Mouse (Mus musculus) hindbrain, postnatal 0 days (tissue): ENCODE measurements around the gene Psph. TPM values are rescaled to one million over a fixed set of nuclear protein-coding genes. Genes with fewer than 3 reads are reported as not detected.
"Not testable (repeated sequence)": the region's sequence is repeated elsewhere in the genome, so short reads cannot be mapped to it uniquely, and the experiment has no call there.

Experiments used
- ATAC-seq: fragments of 200-750 bp; cut with Nextera tagmentation; 2 replicates; pipeline ENCODE4 v1.8.0; 2017; ENCODE audit warnings: mild to moderate bottlenecking, moderate TSS enrichment, moderate library complexity
- DNase-seq: peaks from one replicate; pipeline ENCODE4 v3.0.0-alpha.2; 2015; ENCODE audit warnings: low spot score
- H3K27ac ChIP-seq: fragments of 300-500 bp; sonication (generic); 2 replicates; pipeline ENCODE4 v1.5.1; 2014; ENCODE audit warnings: mild to moderate bottlenecking
- H3K27me3 ChIP-seq: fragments of 300-500 bp; sonication (generic); 2 replicates; pipeline ENCODE4 v1.6.1; 2014; ENCODE audit warnings: low read length, mixed read lengths; ENCODE audit not compliant: insufficient read depth
- H3K36me3 ChIP-seq: fragments of 300-500 bp; sonication (generic); 2 replicates; pipeline ENCODE4 v1.6.1; 2014; ENCODE audit warnings: low read length, mixed read lengths; ENCODE audit not compliant: insufficient read depth
- H3K4me1 ChIP-seq: fragments of 300-500 bp; sonication (generic); 2 replicates; pipeline ENCODE4 v1.6.1; 2014; ENCODE audit warnings: antibody characterized with exemption, low read length, mixed read lengths; ENCODE audit not compliant: insufficient read depth
- H3K4me2 ChIP-seq: fragments of 300-500 bp; sonication (generic); 2 replicates; pipeline ENCODE4 v1.6.1; 2014; ENCODE audit warnings: low read depth, mild to moderate bottlenecking, low read length, moderate library complexity, mixed read lengths
- H3K4me3 ChIP-seq: fragments of 300-500 bp; sonication (generic); 2 replicates; pipeline ENCODE4 v1.5.1; 2014; ENCODE audit warnings: low read length
- H3K9ac ChIP-seq: fragments of 300-500 bp; sonication (generic); replicated peaks from 2 replicates; pipeline ENCODE4 v1.6.1; 2014; ENCODE audit warnings: mild to moderate bottlenecking, low read length, moderate library complexity, mixed read lengths
- H3K9me3 ChIP-seq: fragments of 300-500 bp; sonication (generic); 2 replicates; pipeline ENCODE4 v1.6.1; 2016; ENCODE audit warnings: low read length, mixed read lengths
- CTCF ChIP-seq: IDR thresholded peaks from 2 replicates; pipeline ENCODE4 v1.5.1; 2016; ENCODE audit warnings: antibody characterized with exemption, control low read depth, low read depth
- WGBS: fragments of 180-500 bp; shearing (Covaris S2); extraction: QIAGEN DNeasy Blood & Tissue Kit; methylation state at CpG from one replicate; pipeline ENCODE4 v1.1.7; 2014; 5-methylcytosine and 5-hydroxymethylcytosine counted together
- polyA plus RNA-seq: library from polyadenylated mRNA; unstranded; fragments of >200 nt; fragmentation: Nextera tagmentation; extraction: Ambion mirVana; gene quantifications from 2 replicates; pipeline ENCODE4 v1.2.1, GENCODE M21; 2015
- total RNA-seq: library from RNA; depleted of rRNA; stranded (reverse); fragments of >200 nt; gene quantifications from 2 replicates; pipeline ENCODE4 v1.2.3, GENCODE M21; 2014

Gene Psph
- total and polyA plus RNA-seq, 2 experiments from 2014 or later = 28.3 to 55.3 TPM

GRCm38 (mm10) chr5:129780131-129780530 lies 7.1 kb downstream of the Psph start:
- no peaks in the 10 kb centered on the region for H3K36me3 ChIP-seq
- no peaks in the 10 kb centered on the region for H3K9me3 ChIP-seq
- DNase-seq = no peak
- no peaks in the 10 kb centered on the region for H3K27me3 ChIP-seq
- WGBS = 92% methylated on average over 3 of the region's 3 CpGs
- no peak overlapping the region for H3K9ac ChIP-seq
- H3K27ac ChIP-seq = no peak overlapping the region
- TF ChIP-seq CTCF = no peak
- H3K4me1 ChIP-seq = no peaks in the 10 kb centered on the region
- H3K4me2 ChIP-seq = no peak overlapping the region
- ATAC-seq = no peak
- no peak overlapping the region for H3K4me3 ChIP-seq

GRCm38 (mm10) chr5:129778996-129779716 lies 8.1 kb downstream of the Psph start:
- peak overlapping the region; percentile 53 for H3K4me3 ChIP-seq
- no peaks in the 10 kb centered on the region for H3K27me3 ChIP-seq
- peak overlapping the region; percentile 35 for H3K9ac ChIP-seq
- DNase-seq (peak; percentile 92), ATAC-seq (peak; percentile 93)
- H3K36me3 ChIP-seq = no peaks in the 10 kb centered on the region
- peak overlapping the region; percentile 72 for H3K4me2 ChIP-seq
- H3K9me3 ChIP-seq = no peaks in the 10 kb centered on the region
- H3K4me1 ChIP-seq = no peaks in the 10 kb centered on the region
- peak overlapping the region; percentile 56 for H3K27ac ChIP-seq
- WGBS = under 1% methylated on average over 32 of the region's 32 CpGs
- no peak for TF ChIP-seq CTCF

- peak overlapping the region; percentile 72 for H3K4me2 ChIP-seq
- H3K27me3 ChIP-seq = no peaks in the 10 kb centered on the region
- no peak for DNase-seq
- H3K36me3 ChIP-seq = no peaks in the 10 kb centered on the region
- H3K4me3 ChIP-seq = peak overlapping the region; percentile 53
- no peak for ATAC-seq
- no peak overlapping the region for H3K27ac ChIP-seq
- H3K9ac ChIP-seq = peak overlapping the region; percentile 35
- 36% methylated on average over 11 of the region's 11 CpGs for WGBS
- TF ChIP-seq CTCF = no peak
- no peaks in the 10 kb centered on the region for H3K9me3 ChIP-seq
- H3K4me1 ChIP-seq = no peaks in the 10 kb centered on the region
Observed at GRCm38 (mm10) chr5:129778348-129778995, 8.8 kb downstream of the Psph start.

- 83% methylated on average over 3 of the region's 3 CpGs for WGBS
- no peak overlapping the region for H3K4me3 ChIP-seq
- no peak for DNase-seq
- no peak overlapping the region for H3K9ac ChIP-seq
- H3K36me3 ChIP-seq = 0 out of 2 replicates have a peak, but pooled peaks cover 4% of the 10 kb centered on the region
- no peak for ATAC-seq
- H3K9me3 ChIP-seq = no peaks in the 10 kb centered on the region
- no peak overlapping the region for H3K4me2 ChIP-seq
- H3K4me1 ChIP-seq = no peaks in the 10 kb centered on the region
- no peak for TF ChIP-seq CTCF
- no peak overlapping the region for H3K27ac ChIP-seq
- no peaks in the 10 kb centered on the region for H3K27me3 ChIP-seq
Observed at GRCm38 (mm10) chr5:129774661-129775060, 12.6 kb downstream of the Psph start.

- H3K4me2 ChIP-seq, H3K9me3 ChIP-seq, DNase-seq, H3K4me3 ChIP-seq, H3K27ac ChIP-seq, H3K4me1 ChIP-seq, ATAC-seq, H3K27me3 ChIP-seq, H3K9ac ChIP-seq: not testable (repeated sequence)
- peaks cover 11% of the 10 kb centered on the region; the same call in 1 of the 2 replicates for H3K36me3 ChIP-seq
- WGBS = 86% methylated on average over 4 of the region's 4 CpGs
Observed at GRCm38 (mm10) chr5:129773330-129773729, 13.9 kb downstream of the Psph start.

GRCm38 (mm10) chr5:129772433-129772832 lies 14.8 kb downstream of the Psph start:
- no peak for TF ChIP-seq CTCF
- WGBS = 85% methylated on average over 10 of the region's 10 CpGs

More at GRCm38 (mm10) chr5:129772433-129772832, 14.8 kb downstream of the Psph start:
- ATAC-seq (no peak), DNase-seq (no peak)
- H3K9ac ChIP-seq = no peak overlapping the region
- H3K36me3 ChIP-seq = peaks cover 16% of the 10 kb centered on the region
- H3K27ac ChIP-seq = no peak overlapping the region
- H3K4me3 ChIP-seq = no peak overlapping the region
- H3K9me3 ChIP-seq = no peaks in the 10 kb centered on the region
- no peaks in the 10 kb centered on the region for H3K4me1 ChIP-seq
- H3K27me3 ChIP-seq = no peaks in the 10 kb centered on the region
- no peak overlapping the region for H3K4me2 ChIP-seq
